Mouse (Mus musculus) layer of hippocampus, postnatal 14 days (tissue): ENCODE measurements around the gene Alyref. TPM values are rescaled to one million over a fixed set of nuclear protein-coding genes. Genes with fewer than 3 reads are reported as not detected.

Experiments used
- DNase-seq, 2 experiments: peaks; one replicate each; pipeline ENCODE4 v3.0.0; 2021 to 2022; ENCODE audit warnings: low spot score in 2 of 2, mixed read lengths in 1 of 2
- long read RNA-seq, 2 experiments: library from polyadenylated mRNA; stranded (forward); transcript quantifications; one replicate each; pipeline ENCODE4 v2.0.0; 2021
- total RNA-seq, 2 experiments: library from RNA; stranded (reverse); gene quantifications; 2 replicates each; pipeline ENCODE4 v1.2.3; 2021

Gene Alyref
- total RNA-seq = 10 to 100 TPM; 69.3 to 77.0 TPM
- long read RNA-seq, experiment 1, transcript Alyref-201 (6 exons, 3,527 nt) = major isoform, 86 of 92 reads
- long read RNA-seq, experiment 1, partial matches to known transcripts = 0 of 92 reads
- long read RNA-seq, experiment 1, other reads (novel, unspliced or antisense) = 6 of 92 reads
- long read RNA-seq, experiment 2, transcript Alyref-201 (6 exons, 3,527 nt) = major isoform, 115 of 122 reads
- long read RNA-seq, experiment 2, partial matches to known transcripts = 5 of 122 reads
- long read RNA-seq, experiment 2, other reads (novel, unspliced or antisense) = 2 of 122 reads

- DNase-seq = peak; percentile 89 to 94
Observed at GRCm38 (mm10) chr11:120598283-120598989, at the start of gene Alyref, which contains the start of gene Anapc11. Gene Alyref, minus strand, starts transcription at chr11:120598365. Gene Anapc11, plus strand, starts transcription at chr11:120598421.

DNA sequence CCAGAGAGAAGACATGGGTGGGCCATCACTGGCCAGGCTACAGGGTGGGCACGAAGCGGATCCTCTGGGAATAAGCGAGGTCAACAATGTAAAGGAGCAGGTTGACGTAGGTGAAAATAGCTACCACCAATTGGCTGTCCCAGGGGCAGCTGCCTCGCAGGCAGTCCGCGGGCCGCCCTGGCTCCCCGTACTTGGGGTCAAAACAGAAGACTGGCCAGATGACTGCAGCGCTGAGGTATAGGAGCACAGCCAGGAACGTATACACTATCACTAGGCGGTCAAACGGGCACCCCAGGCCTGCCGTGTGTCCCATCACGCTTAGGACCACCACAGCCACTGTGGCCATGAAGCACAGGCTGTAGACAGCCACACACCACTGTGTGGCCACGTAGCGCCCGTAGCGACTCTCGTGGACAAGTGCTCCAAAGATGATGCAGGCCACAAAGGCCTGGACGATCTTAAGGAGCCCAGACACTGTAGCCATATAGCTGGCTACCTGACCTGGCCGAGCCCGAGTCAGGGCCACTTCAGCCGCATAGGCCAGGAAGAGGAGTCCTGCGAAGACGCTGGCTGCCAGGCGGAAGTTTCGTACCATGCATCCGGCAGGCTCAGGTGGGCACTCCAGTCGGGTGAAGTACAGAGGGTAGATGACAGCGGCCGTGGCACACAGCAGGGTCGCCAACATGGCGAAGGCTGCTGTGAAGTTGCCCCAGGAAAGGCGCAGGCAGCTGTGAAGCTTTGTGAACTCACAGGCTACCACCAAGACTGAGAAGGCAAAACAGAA lies 49.1 kb upstream of the Alyref start:
- no peak for DNase-seq

- peak; percentile 90 to 95 for DNase-seq
Observed at GRCm38 (mm10) chr11:120643601-120643987, 45.4 kb upstream of the Alyref start, which contains the start of gene Pycr1. Gene Pycr1, minus strand, starts transcription at chr11:120643769.

DNA sequence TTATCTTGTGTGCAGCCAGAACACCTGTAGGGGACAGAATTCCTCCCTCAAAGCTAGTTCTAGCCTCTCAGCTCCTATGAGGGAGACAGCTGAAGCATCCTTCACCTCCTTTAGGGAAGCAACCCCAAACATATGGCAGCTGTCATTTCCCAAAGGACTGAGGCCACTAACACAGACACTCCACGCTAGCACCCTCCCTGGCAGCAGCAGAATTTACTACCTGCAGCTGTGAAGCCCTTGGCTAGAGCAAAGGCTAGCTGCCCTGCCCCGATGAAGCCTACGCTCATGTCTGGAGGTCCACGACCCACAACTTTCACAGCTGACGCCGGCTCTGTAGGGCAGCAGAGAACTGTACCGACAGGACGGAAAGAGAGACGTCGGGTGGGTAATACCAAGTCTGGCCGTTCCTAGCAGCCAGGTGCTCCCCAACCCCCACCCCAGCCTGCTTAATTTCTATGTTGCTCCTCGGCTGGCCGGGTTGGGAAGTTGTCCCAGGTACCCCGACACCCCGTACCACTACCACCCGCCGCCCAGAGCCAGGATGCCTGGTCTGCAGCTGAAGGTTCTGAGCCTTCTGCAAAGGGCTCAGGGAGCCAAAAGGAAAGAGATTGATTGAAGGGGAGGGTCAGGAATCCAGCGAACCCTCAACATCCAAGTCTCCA lies 44.9 kb upstream of the Alyref start:
- DNase-seq = no peak

DNA sequence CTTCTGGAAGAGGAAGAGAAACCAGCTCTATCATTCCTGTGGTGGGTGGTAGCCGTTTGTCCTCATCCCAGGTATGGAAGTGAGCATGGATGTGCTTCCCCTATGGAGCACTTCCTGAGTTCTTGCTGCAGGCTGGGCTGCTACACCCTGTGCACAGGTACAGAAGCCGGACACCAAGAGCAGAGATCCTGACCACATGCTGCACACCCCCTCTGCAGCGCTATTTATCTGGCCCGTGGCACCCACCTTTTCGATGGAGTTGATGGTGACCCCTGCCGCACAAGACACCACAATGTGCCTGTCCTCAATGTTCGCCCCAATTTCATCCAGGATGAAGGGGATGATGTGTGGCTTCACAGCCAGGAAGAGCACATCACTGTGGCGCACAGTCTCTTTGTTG lies 43.7 kb upstream of the Alyref start:
- no peak for DNase-seq

GRCm38 (mm10) chr11:120641255-120641654 lies 43.1 kb upstream of the Alyref start:
- no peak for DNase-seq

GRCm38 (mm10) chr11:120634810-120635209 lies 36.6 kb upstream of the Alyref start:
- DNase-seq = no peak

GRCm38 (mm10) chr11:120633520-120634343 lies 35.6 kb upstream of the Alyref start, which contains the start of gene Mafg:
Gene Mafg, minus strand, starts transcription at chr11:120633600.
- peak; percentile 87 to 93 for DNase-seq

DNA sequence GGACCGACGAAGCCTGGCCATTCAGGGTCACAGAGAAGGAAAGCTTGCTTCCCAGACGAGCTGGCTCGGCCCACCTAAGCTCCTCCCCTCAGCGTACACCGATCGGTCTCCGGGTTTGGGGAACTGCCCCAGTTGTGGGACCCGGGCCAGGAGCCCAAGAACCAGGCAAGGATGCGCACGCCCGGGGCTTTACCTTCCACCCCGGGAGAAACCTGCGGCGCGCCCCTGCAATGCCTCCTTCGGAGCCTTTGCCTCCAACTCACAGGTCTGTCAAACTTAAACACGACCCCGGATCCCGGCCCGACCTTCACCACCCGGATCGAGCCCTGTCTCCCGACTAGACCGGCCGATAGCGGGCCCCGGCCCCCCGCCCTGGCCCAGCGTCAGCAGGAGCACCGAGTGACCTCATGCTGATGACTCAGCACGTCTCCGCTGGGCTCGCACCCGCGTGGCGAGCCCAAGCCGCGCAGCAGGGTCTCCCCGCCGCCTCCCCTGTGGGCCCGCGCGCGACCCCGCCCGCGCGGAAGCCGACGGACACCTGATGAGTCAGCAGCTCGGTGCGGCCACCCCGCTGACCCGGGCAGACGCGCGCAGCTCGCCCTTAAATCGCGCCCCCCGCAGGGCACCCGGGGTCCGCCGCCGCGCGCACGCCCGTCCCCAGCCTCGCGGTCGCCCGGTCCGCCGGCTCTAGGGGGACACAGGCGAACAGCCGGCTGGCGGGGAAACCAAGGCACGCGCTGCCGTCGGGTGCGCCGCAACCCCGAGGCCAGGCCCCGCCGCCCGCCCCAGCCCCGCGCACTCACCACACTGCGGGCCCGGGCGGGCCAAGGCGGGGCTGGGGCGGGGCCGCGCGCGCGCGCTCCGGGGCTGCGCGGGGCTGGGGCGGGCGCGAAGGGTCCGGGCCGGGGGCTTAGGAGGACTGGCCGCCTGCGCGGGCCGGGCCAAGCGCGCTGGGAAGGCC lies 34.7 kb upstream of the Alyref start:
- peak; percentile 56 to 70 for DNase-seq

GRCm38 (mm10) chr11:120631726-120632448 lies 33.7 kb upstream of the Alyref start:
- no peak for DNase-seq

DNA sequence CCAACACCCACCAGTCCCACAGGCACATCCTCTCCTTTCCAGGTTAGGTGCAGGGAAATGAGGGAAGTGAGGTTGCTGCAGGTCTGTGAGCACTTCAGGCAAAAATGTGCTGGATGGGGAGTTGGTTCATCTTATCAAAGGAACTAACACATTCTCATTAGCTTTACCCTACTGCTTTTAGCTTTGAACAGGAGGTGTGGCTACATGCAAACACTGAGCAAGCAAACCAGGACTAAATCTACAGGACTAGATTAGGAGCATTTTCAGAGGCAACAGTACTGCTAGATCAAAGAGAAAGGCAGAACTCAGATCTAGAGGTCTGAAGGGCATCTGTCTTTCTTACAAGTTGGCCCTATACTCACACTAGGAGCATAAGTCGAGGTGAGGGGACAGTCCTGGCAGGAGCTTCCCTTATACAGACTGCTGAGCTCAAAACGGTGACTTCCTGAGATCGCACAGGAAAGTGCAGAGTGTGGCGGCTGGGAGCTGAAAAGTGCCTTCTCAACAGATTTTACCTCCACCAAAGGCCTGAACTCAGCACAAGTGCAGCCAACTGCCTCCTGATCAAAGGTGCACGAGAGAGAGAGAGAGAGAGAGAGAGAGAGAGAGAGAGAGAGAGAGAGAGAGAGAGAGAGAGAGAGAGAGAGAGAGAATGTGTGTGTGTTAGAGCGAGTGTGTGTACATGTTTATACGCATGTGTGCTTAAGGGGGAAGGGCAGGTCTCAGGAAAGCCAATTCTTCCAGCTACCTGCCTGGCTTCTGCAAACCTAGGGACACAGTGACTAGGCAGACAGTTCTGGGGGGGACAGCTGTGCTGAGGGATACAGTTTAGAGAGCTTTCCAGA lies 32.9 kb upstream of the Alyref start:
- DNase-seq = no peak

GRCm38 (mm10) chr11:120630401-120630871 lies 32.3 kb upstream of the Alyref start:
- no peak for DNase-seq

DNA sequence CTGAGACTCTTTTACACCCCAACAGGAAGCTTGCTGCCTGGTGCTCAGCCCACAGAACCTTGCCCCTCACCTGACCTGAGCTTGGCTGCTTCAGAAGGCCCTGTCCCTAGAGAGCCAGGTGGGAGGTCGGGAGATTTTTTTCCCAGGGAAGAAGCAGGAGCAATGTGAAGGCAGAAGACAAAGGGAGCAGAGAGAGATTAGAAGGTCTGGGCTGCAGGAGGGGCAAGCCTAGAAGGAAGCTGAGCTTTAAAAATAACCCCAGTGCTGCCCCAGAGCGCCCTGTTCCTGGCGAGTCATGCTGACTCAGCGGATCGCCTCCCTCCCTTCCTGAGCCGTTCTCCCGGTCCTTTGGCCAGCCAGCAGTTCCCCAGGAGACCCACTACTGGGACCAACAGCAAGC lies 31.7 kb upstream of the Alyref start:
- no peak for DNase-seq

DNA sequence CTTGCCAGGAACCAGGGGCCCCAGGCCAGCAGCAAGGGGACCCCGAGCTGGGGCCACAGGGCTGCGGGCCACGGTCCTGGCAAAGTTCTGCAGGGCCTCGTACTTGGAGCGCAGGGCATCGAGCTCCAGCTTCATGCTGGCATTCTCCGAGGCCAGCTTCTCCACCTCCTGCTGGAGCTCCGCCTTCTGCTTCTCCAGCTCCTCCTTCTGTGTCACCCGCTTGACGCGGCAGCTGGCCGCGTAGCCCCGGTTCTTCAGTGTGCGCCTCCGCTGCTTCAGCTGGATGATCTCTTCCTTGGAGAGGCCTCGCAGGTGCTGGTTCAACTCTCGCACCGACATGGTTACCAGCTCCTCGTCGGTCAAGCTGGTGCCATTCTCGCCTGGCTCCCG lies 31.2 kb upstream of the Alyref start:
- no peak for DNase-seq

GRCm38 (mm10) chr11:120628601-120629340 lies 30.6 kb upstream of the Alyref start:
- no peak for DNase-seq

- DNase-seq = no peak
Observed at GRCm38 (mm10) chr11:120627468-120628300, 29.5 kb upstream of the Alyref start.
